Mouse (Mus musculus): ENCODE results near the gene Stpg3.

DNA sequence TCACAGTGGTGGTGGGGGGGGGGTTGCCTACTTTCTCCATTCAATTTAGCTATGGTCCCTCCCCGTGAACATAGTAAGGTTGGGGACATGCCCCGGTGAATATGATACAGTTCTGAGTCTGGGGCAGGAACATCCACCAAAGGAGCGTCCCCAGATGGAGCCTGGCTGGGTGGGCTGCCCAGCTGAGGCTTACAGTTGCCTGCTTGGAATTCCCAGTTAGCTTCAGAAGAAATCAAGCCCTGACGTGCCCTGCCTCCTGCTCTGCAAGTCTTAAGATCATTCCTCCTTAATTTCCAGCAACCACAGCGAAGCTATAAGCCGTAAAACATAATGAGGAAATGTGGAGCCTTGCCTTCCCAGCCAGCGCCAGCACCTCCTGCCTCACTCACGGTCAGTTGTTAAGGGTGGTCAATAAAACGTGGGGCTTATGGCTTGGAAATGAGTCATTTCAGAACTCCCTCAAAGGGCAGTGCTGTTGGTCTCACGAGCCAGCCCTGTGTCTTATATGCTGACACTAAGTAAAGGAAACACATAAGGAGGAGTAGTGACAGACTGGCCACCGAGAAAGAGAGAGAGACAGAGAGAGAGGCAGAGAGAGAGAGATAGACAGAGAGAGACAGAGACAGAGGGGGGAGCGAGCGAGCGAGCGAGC is 34.7 kb downstream of the Stpg3 start:
- TF ChIP-seq POLR2A (IDR thresholded peaks at IDR 0.05; ENCODE audit: control insufficient read depth in 1 of 2, insufficient read depth in 1 of 2, low read depth in 1 of 2, low read length in 2 of 2, poor library complexity in 1 of 2): no peak
- TF ChIP-seq CTCF (IDR thresholded peaks at IDR 0.05 in 2 of 3, conservative IDR thresholded peaks at IDR 0.05 in 1 of 3; ENCODE audit: control insufficient read depth in 1 of 3, insufficient read depth in 1 of 3, low read depth in 2 of 3, low read length in 3 of 3, poor library complexity in 1 of 3, severe bottlenecking in 1 of 3): no peak
- no peak for TF ChIP-seq MXI1 (IDR thresholded peaks at IDR 0.05; ENCODE audit: low read depth, low read length)
- no peak for TF ChIP-seq GATA1 (IDR thresholded peaks at IDR 0.05; ENCODE audit: low read depth, low read length)
